Comparison of ENCODE assay signal across 12 mouse cellular contexts in genomic region chr8:70856028-70856427, GRCm38 (mm10). TPM values are rescaled to one million over a fixed set of nuclear protein-coding genes. Genes with fewer than 3 reads are reported as not detected.
DNase-seq lines count a peak whose midpoint lies in the region; ATAC-seq and TF ChIP-seq lines count a peak whose summit lies in the region.
"Had no signal": no experiment of that assay in that cellular context is flagged by ENCODE, and none has a peak within 500 bp of the region (broad histone marks: within the 10 kb centered on the region; RNA-seq: fewer than 3 reads in every experiment).

No protein-coding gene starts in this region.

- H3K4me1 ChIP-seq in forebrain, embryonic 11.5 days (replicated peaks; ENCODE audit: control insufficient read depth, insufficient read depth, low read length), result peaks cover 11% of the 10 kb centered on the region
- H3K4me1 ChIP-seq in forebrain, embryonic 15.5 days, result peaks cover 17% of the 10 kb centered on the region
- H3K4me1 ChIP-seq in liver, embryonic 11.5 days (replicated peaks; ENCODE audit: control insufficient read depth, insufficient read depth, low read length), result peaks cover 18% of the 10 kb centered on the region
- peaks cover 12% of the 10 kb centered on the region; the same call in 1 of the 2 replicates for H3K4me1 ChIP-seq in hindbrain, postnatal 0 days (ENCODE audit: insufficient read depth, low read length)
- peaks cover 52% of the 10 kb centered on the region for H3K4me1 ChIP-seq in neural tube, embryonic 13.5 days (replicated peaks)

- H3K4me2 ChIP-seq in forebrain, embryonic 11.5 days (ENCODE audit: low read depth, low read length, severe bottlenecking), result 0 out of 2 replicates have a peak overlapping the region, but pooled peaks have one; percentile 90
- H3K4me2 ChIP-seq in forebrain, embryonic 15.5 days (replicated peaks), result no peak overlapping the region
- peak overlapping the region; percentile 92; the same call in 1 of the 2 replicates for H3K4me2 ChIP-seq in liver, embryonic 11.5 days
- no peak overlapping the region for H3K4me2 ChIP-seq in hindbrain, postnatal 0 days (ENCODE audit: low read depth, low read length)
- peak overlapping the region; percentile 69 for H3K4me2 ChIP-seq in neural tube, embryonic 13.5 days

- H3K27ac ChIP-seq in forebrain, embryonic 11.5 days (ENCODE audit: low read depth, low read length), result no peak overlapping the region
- no peak overlapping the region for H3K27ac ChIP-seq in forebrain, embryonic 15.5 days (replicated peaks)
- no peak overlapping the region for H3K27ac ChIP-seq in liver, embryonic 11.5 days (ENCODE audit: low read depth, low read length)
- H3K27ac ChIP-seq in hindbrain, postnatal 0 days, result no peak overlapping the region
- no peak overlapping the region for H3K27ac ChIP-seq in neural tube, embryonic 13.5 days (replicated peaks)
- H3K27ac ChIP-seq: heart, embryonic 15.5 days had no signal

- WGBS in forebrain, embryonic 11.5 days, result 60% methylated on average over 5 of the region's 5 CpGs
- 69% methylated on average over 5 of the region's 5 CpGs for WGBS in forebrain, embryonic 15.5 days
- 62% methylated on average over 5 of the region's 5 CpGs for WGBS in liver, embryonic 11.5 days
- 56% methylated on average over 5 of the region's 5 CpGs for WGBS in hindbrain, postnatal 0 days
- WGBS in neural tube, embryonic 13.5 days, result 68% methylated on average over 5 of the region's 5 CpGs

- TF ChIP-seq CTCF in hindbrain, postnatal 0 days (IDR thresholded peaks at IDR 0.05; ENCODE audit: low read depth), result no peak

- H3K9me3 ChIP-seq in forebrain, embryonic 11.5 days (ENCODE audit: control insufficient read depth, low read length), result no peaks in the 10 kb centered on the region
- no peaks in the 10 kb centered on the region for H3K9me3 ChIP-seq in forebrain, embryonic 15.5 days
- H3K9me3 ChIP-seq in liver, embryonic 11.5 days (ENCODE audit: control insufficient read depth, low read length), result no peaks in the 10 kb centered on the region
- no peaks in the 10 kb centered on the region for H3K9me3 ChIP-seq in hindbrain, postnatal 0 days (ENCODE audit: low read length)
- H3K9me3 ChIP-seq in neural tube, embryonic 13.5 days, result no peaks in the 10 kb centered on the region
- H3K9me3 ChIP-seq: G1E; heart, embryonic 15.5 days had no signal

- no peak for ATAC-seq in forebrain, embryonic 11.5 days (replicated peaks; ENCODE audit: low FRiP score)
- ATAC-seq in forebrain, embryonic 15.5 days (replicated peaks), result no peak
- ATAC-seq in liver, embryonic 11.5 days (replicated peaks; ENCODE audit: low FRiP score), result no peak
- ATAC-seq in hindbrain, postnatal 0 days, result no peak
- ATAC-seq in neural tube, embryonic 13.5 days (ENCODE audit: low read depth), result no peak
- ATAC-seq in granulocyte monocyte progenitor cell, adult 5-6 weeks (replicated peaks; ENCODE audit: poor library complexity, severe bottlenecking), result no peak

- no peaks in the 10 kb centered on the region for H3K36me3 ChIP-seq in forebrain, embryonic 11.5 days (ENCODE audit: control insufficient read depth, insufficient read depth, low read length)
- H3K36me3 ChIP-seq in forebrain, embryonic 15.5 days, result 0 out of 2 replicates have a peak, but pooled peaks cover 2% of the 10 kb centered on the region
- no peaks in the 10 kb centered on the region for H3K36me3 ChIP-seq in liver, embryonic 11.5 days (ENCODE audit: control insufficient read depth, insufficient read depth, low read length)
- H3K36me3 ChIP-seq in hindbrain, postnatal 0 days (ENCODE audit: insufficient read depth, low read length), result no peaks in the 10 kb centered on the region
- peaks cover 14% of the 10 kb centered on the region; the same call in 1 of the 2 replicates for H3K36me3 ChIP-seq in neural tube, embryonic 13.5 days
- H3K36me3 ChIP-seq: G1E; heart, embryonic 15.5 days had no signal

- no peaks in the 10 kb centered on the region; the same call in 1 of the 2 replicates for H3K27me3 ChIP-seq in forebrain, embryonic 11.5 days (ENCODE audit: control insufficient read depth, insufficient read depth, low read length)
- no peaks in the 10 kb centered on the region for H3K27me3 ChIP-seq in forebrain, embryonic 15.5 days
- peaks cover 16% of the 10 kb centered on the region for H3K27me3 ChIP-seq in liver, embryonic 11.5 days (replicated peaks; ENCODE audit: control insufficient read depth, insufficient read depth, low read length)
- no peaks in the 10 kb centered on the region for H3K27me3 ChIP-seq in hindbrain, postnatal 0 days (ENCODE audit: insufficient read depth, low read length)
- no peaks in the 10 kb centered on the region for H3K27me3 ChIP-seq in neural tube, embryonic 13.5 days

- no peak overlapping the region for H3K9ac ChIP-seq in forebrain, embryonic 11.5 days (ENCODE audit: low read length)
- no peak overlapping the region for H3K9ac ChIP-seq in forebrain, embryonic 15.5 days (replicated peaks)
- no peak overlapping the region for H3K9ac ChIP-seq in liver, embryonic 11.5 days (ENCODE audit: low read depth, low read length)
- H3K9ac ChIP-seq in hindbrain, postnatal 0 days (replicated peaks; ENCODE audit: low read length), result peak overlapping the region; percentile 50; the same call in 1 of the 2 replicates
- peak overlapping the region; percentile 8; the same call in 1 of the 2 replicates for H3K9ac ChIP-seq in neural tube, embryonic 13.5 days

- H3K4me3 ChIP-seq in forebrain, embryonic 11.5 days (ENCODE audit: low read depth, low read length), result no peak overlapping the region
- H3K4me3 ChIP-seq in forebrain, embryonic 15.5 days, result no peak overlapping the region
- no peak overlapping the region for H3K4me3 ChIP-seq in liver, embryonic 11.5 days (ENCODE audit: low read depth, low read length)
- H3K4me3 ChIP-seq in hindbrain, postnatal 0 days (ENCODE audit: low read length), result peak overlapping the region; percentile 50
- H3K4me3 ChIP-seq in neural tube, embryonic 13.5 days, result peak overlapping the region; percentile 47

- DNase-seq in forebrain, embryonic 11.5 days (ENCODE audit: low spot score), result no peak
- DNase-seq in liver, embryonic 11.5 days (ENCODE audit: low spot score), result no peak
- no peak for DNase-seq in liver
- no peak for DNase-seq in hindbrain, postnatal 0 days (ENCODE audit: low spot score)
- no peak for DNase-seq in heart, postnatal 4 days
- DNase-seq: kidney, adult 8-10 months; thymus, postnatal 36 days had no signal

RNA-seq across cellular contexts. Expression of gene Kcnn1, which starts 7.0 kb away (rescaled TPM):
- 9.0 and 13.4 TPM in 2 replicates for polyA plus RNA-seq in forebrain, embryonic 11.5 days (2014; fragmentation: Nextera tagmentation; extraction: Ambion mirVana)
- polyA plus RNA-seq in forebrain, embryonic 15.5 days (2015; fragmentation: Nextera tagmentation; extraction: Ambion mirVana), result 12.4 and 14.3 TPM in 2 replicates
- polyA plus RNA-seq in liver, embryonic 11.5 days (2014; fragmentation: Nextera tagmentation; extraction: Ambion mirVana), result 0.47 and 0.73 TPM in 2 replicates
- total RNA-seq in hindbrain, postnatal 0 days (2014; rRNA removed), result 29.8 and 33.6 TPM in 2 replicates
- 7.8 and 10.8 TPM in 2 replicates for polyA plus RNA-seq in hindbrain, postnatal 0 days (2015; fragmentation: Nextera tagmentation; extraction: Ambion mirVana)
- 17.5 and 17.9 TPM in 2 replicates for polyA plus RNA-seq in neural tube, embryonic 13.5 days (2015; fragmentation: Nextera tagmentation; extraction: Ambion mirVana)
- 0.30 and 0.49 TPM in 2 replicates for total RNA-seq in granulocyte monocyte progenitor cell, adult 5-6 weeks (2014; fragmentation: Nextera tagmentation)
- total RNA-seq in granulocyte monocyte progenitor cell, adult 5-6 weeks (2017), result 0.90 and 3.5 TPM in 2 replicates
- 1 to 10 TPM; 2.5 to 3.0 TPM for total RNA-seq in heart, postnatal 4 days (2021)

RNA-seq across cellular contexts. Expression of gene Arrdc2, which starts 16.5 kb away (rescaled TPM):
- polyA plus RNA-seq in forebrain, embryonic 11.5 days (2014; fragmentation: Nextera tagmentation; extraction: Ambion mirVana), result 6.3 and 7.2 TPM in 2 replicates
- polyA plus RNA-seq in forebrain, embryonic 15.5 days (2015; fragmentation: Nextera tagmentation; extraction: Ambion mirVana), result 9.0 and 9.6 TPM in 2 replicates
- 13.4 and 14.5 TPM in 2 replicates for polyA plus RNA-seq in liver, embryonic 11.5 days (2014; fragmentation: Nextera tagmentation; extraction: Ambion mirVana)
- 12.1 and 17.1 TPM in 2 replicates for total RNA-seq in hindbrain, postnatal 0 days (2014; rRNA removed)
- 4.6 and 4.9 TPM in 2 replicates for polyA plus RNA-seq in hindbrain, postnatal 0 days (2015; fragmentation: Nextera tagmentation; extraction: Ambion mirVana)
- 7.8 TPM in 2 replicates for polyA plus RNA-seq in neural tube, embryonic 13.5 days (2015; fragmentation: Nextera tagmentation; extraction: Ambion mirVana)
- 5.0 and 16.1 TPM in 2 replicates for total RNA-seq in granulocyte monocyte progenitor cell, adult 5-6 weeks (2014; fragmentation: Nextera tagmentation)
- total RNA-seq in granulocyte monocyte progenitor cell, adult 5-6 weeks (2017), result 4.7 and 8.7 TPM in 2 replicates
- total RNA-seq in heart, postnatal 4 days (2021), result 1 to 10 TPM; 5.1 to 7.5 TPM

RNA-seq across cellular contexts. Expression of gene Ccdc124, which starts 17.7 kb away (rescaled TPM):
- 165 and 176 TPM in 2 replicates for polyA plus RNA-seq in forebrain, embryonic 11.5 days (2014; fragmentation: Nextera tagmentation; extraction: Ambion mirVana)
- 160 and 166 TPM in 2 replicates for polyA plus RNA-seq in forebrain, embryonic 15.5 days (2015; fragmentation: Nextera tagmentation; extraction: Ambion mirVana)
- polyA plus RNA-seq in liver, embryonic 11.5 days (2014; fragmentation: Nextera tagmentation; extraction: Ambion mirVana), result 110 and 112 TPM in 2 replicates
- 36.0 and 45.1 TPM in 2 replicates for total RNA-seq in hindbrain, postnatal 0 days (2014; rRNA removed)
- polyA plus RNA-seq in hindbrain, postnatal 0 days (2015; fragmentation: Nextera tagmentation; extraction: Ambion mirVana), result 145 and 154 TPM in 2 replicates
- polyA plus RNA-seq in neural tube, embryonic 13.5 days (2015; fragmentation: Nextera tagmentation; extraction: Ambion mirVana), result 148 and 156 TPM in 2 replicates
- total RNA-seq in granulocyte monocyte progenitor cell, adult 5-6 weeks (2014; fragmentation: Nextera tagmentation), result 19.4 and 22.3 TPM in 2 replicates
- total RNA-seq in granulocyte monocyte progenitor cell, adult 5-6 weeks (2017), result 35.9 and 38.9 TPM in 2 replicates
- total RNA-seq in heart, postnatal 4 days (2021), result 10 to 100 TPM; 42.6 to 46.2 TPM

RNA-seq across cellular contexts. Expression of gene Slc5a5, which starts 36.5 kb away (rescaled TPM):
- polyA plus RNA-seq in forebrain, embryonic 11.5 days (2014; fragmentation: Nextera tagmentation; extraction: Ambion mirVana), result 0.43 and 0.44 TPM in 2 replicates
- 1.4 and 1.6 TPM in 2 replicates for polyA plus RNA-seq in forebrain, embryonic 15.5 days (2015; fragmentation: Nextera tagmentation; extraction: Ambion mirVana)
- polyA plus RNA-seq in liver, embryonic 11.5 days (2014; fragmentation: Nextera tagmentation; extraction: Ambion mirVana), result 0.18 and 0.34 TPM in 2 replicates
- total RNA-seq in hindbrain, postnatal 0 days (2014; rRNA removed), result 2.5 and 2.8 TPM in 2 replicates
- 4.2 and 4.3 TPM in 2 replicates for polyA plus RNA-seq in hindbrain, postnatal 0 days (2015; fragmentation: Nextera tagmentation; extraction: Ambion mirVana)
- polyA plus RNA-seq in neural tube, embryonic 13.5 days (2015; fragmentation: Nextera tagmentation; extraction: Ambion mirVana), result 1.6 TPM in 2 replicates
- total RNA-seq in granulocyte monocyte progenitor cell, adult 5-6 weeks (2014; fragmentation: Nextera tagmentation), result not detected in 2 replicates
- 0.15 TPM in 1 of 2 replicates, not detected in the other for total RNA-seq in granulocyte monocyte progenitor cell, adult 5-6 weeks (2017)
- under 1 TPM in 1 of 2 experiments, not detected in 1; 0.11 TPM for total RNA-seq in heart, postnatal 4 days (2021)
- total RNA-seq: G1E had no signal

RNA-seq across cellular contexts. Expression of gene Rpl18a, which starts 41.2 kb away (rescaled TPM):
- 2,879 and 3,145 TPM in 2 replicates for polyA plus RNA-seq in forebrain, embryonic 11.5 days (2014; fragmentation: Nextera tagmentation; extraction: Ambion mirVana)
- 2,771 and 2,787 TPM in 2 replicates for polyA plus RNA-seq in forebrain, embryonic 15.5 days (2015; fragmentation: Nextera tagmentation; extraction: Ambion mirVana)
- polyA plus RNA-seq in liver, embryonic 11.5 days (2014; fragmentation: Nextera tagmentation; extraction: Ambion mirVana), result 3,876 and 4,144 TPM in 2 replicates
- 1,411 and 1,940 TPM in 2 replicates for total RNA-seq in hindbrain, postnatal 0 days (2014; rRNA removed)
- polyA plus RNA-seq in hindbrain, postnatal 0 days (2015; fragmentation: Nextera tagmentation; extraction: Ambion mirVana), result 2,686 and 2,710 TPM in 2 replicates
- 2,220 and 2,572 TPM in 2 replicates for polyA plus RNA-seq in neural tube, embryonic 13.5 days (2015; fragmentation: Nextera tagmentation; extraction: Ambion mirVana)
- 5,658 and 6,549 TPM in 2 replicates for total RNA-seq in granulocyte monocyte progenitor cell, adult 5-6 weeks (2014; fragmentation: Nextera tagmentation)
- total RNA-seq in granulocyte monocyte progenitor cell, adult 5-6 weeks (2017), result 2,742 and 3,425 TPM in 2 replicates
- 1,000 to 10,000 TPM; 1,266 to 1,294 TPM for total RNA-seq in heart, postnatal 4 days (2021)

Comparison
In these comparisons a context has a peak if more than half of its experiments do, and no peak if none do; other contexts are left out.
1. H3K4me2 ChIP-seq: peak in forebrain, embryonic 11.5 days (single experiment), liver, embryonic 11.5 days (single experiment) and neural tube, embryonic 13.5 days (single experiment); none in forebrain, embryonic 15.5 days (single experiment) and hindbrain, postnatal 0 days (single experiment).
2. H3K4me3 ChIP-seq: peak in hindbrain, postnatal 0 days (single experiment) and neural tube, embryonic 13.5 days (single experiment); none in forebrain, embryonic 11.5 days (single experiment), forebrain, embryonic 15.5 days (single experiment) and liver, embryonic 11.5 days (single experiment).
3. H3K9ac ChIP-seq: peak in hindbrain, postnatal 0 days (single experiment) and neural tube, embryonic 13.5 days (single experiment); none in forebrain, embryonic 11.5 days (single experiment), forebrain, embryonic 15.5 days (single experiment) and liver, embryonic 11.5 days (single experiment).